Mouse (Mus musculus): Measurements from ENCODE around the gene Zic2. TPM values are rescaled to one million over a fixed set of nuclear protein-coding genes. Genes with fewer than 3 reads are reported as not detected.
"Not testable (repeated sequence)": the region's sequence is repeated elsewhere in the genome, so short reads cannot be mapped to it uniquely, and the experiment has no call there.

The Zic2 gene
- total RNA-seq, 4 experiments from 2014 or later: not detected

GRCm38 (mm10) chr14:122461966-122462365 is 13.3 kb upstream of the Zic2 start:
- DNase-seq (ENCODE audit: low spot score in 2 of 2): no peak

- no peak for DNase-seq (ENCODE audit: low spot score in 2 of 2)
Observed at GRCm38 (mm10) chr14:122462689-122463079, 12.6 kb upstream of the Zic2 start.

- no peak for DNase-seq (ENCODE audit: low spot score in 2 of 2)
Observed at GRCm38 (mm10) chr14:122463080-122463691, 12.0 kb upstream of the Zic2 start.

- DNase-seq (ENCODE audit: low spot score in 2 of 2): not testable (repeated sequence)
Observed at GRCm38 (mm10) chr14:122463734-122464341, 11.4 kb upstream of the Zic2 start.

GRCm38 (mm10) chr14:122464351-122464762 is 10.9 kb upstream of the Zic2 start:
- no peak for DNase-seq (ENCODE audit: low spot score in 2 of 2)

GRCm38 (mm10) chr14:122464763-122465741 is 10.2 kb upstream of the Zic2 start, which contains the start of gene Zic5:
Gene Zic5, minus strand, starts transcription at chr14:122465677.
- no peak for DNase-seq (ENCODE audit: low spot score in 2 of 2)

GRCm38 (mm10) chr14:122465931-122466490 is 9.2 kb upstream of the Zic2 start:
- DNase-seq (ENCODE audit: low spot score in 2 of 2): no peak

GRCm38 (mm10) chr14:122466756-122467362 is 8.4 kb upstream of the Zic2 start:
- DNase-seq (ENCODE audit: low spot score in 2 of 2): no peak

- DNase-seq (ENCODE audit: low spot score in 2 of 2): no peak
Observed at GRCm38 (mm10) chr14:122467926-122468841, 7.1 kb upstream of the Zic2 start.

GRCm38 (mm10) chr14:122468971-122469755 is 6.1 kb upstream of the Zic2 start:
- no peak for DNase-seq (ENCODE audit: low spot score in 2 of 2)

- DNase-seq (ENCODE audit: low spot score in 2 of 2): no peak
Observed at GRCm38 (mm10) chr14:122471449-122472085, 3.7 kb upstream of the Zic2 start.

- no peak for DNase-seq (ENCODE audit: low spot score in 2 of 2)
Observed at GRCm38 (mm10) chr14:122472161-122472560, 3.1 kb upstream of the Zic2 start.

- DNase-seq (ENCODE audit: low spot score in 2 of 2): no peak
Observed at GRCm38 (mm10) chr14:122472647-122473046, 2.6 kb upstream of the Zic2 start.

GRCm38 (mm10) chr14:122473211-122473751 is 2.0 kb upstream of the Zic2 start:
- no peak for DNase-seq (ENCODE audit: low spot score in 2 of 2)

GRCm38 (mm10) chr14:122474041-122474890 is 969 bp upstream of the Zic2 start:
- no peak for DNase-seq (ENCODE audit: low spot score in 2 of 2)

- DNase-seq (ENCODE audit: low spot score in 2 of 2): no peak
Observed at GRCm38 (mm10) chr14:122475557-122476040, 364 bp downstream of the Zic2 start.

- DNase-seq (ENCODE audit: low spot score in 2 of 2): no peak
Observed at GRCm38 (mm10) chr14:122476041-122476821, 996 bp downstream of the Zic2 start.
